Mouse (Mus musculus) heart, postnatal 0 days (tissue): ENCODE measurements around the gene Chst14. TPM values are rescaled to one million over a fixed set of nuclear protein-coding genes. Genes with fewer than 3 reads are reported as not detected.

Experiments used
- ATAC-seq: fragments of 200-750 bp; cut with Nextera tagmentation; 2 replicates; pipeline ENCODE4 v1.8.0; 2017; ENCODE audit warnings: low read depth, moderate number of reproducible peaks, moderate library complexity; ENCODE audit not compliant: insufficient read depth
- DNase-seq: peaks from one replicate; pipeline ENCODE4 v3.0.0-alpha.2; 2016; ENCODE audit warnings: low spot score
- H3K27ac ChIP-seq: fragments of 300-500 bp; sonication (generic); 2 replicates; pipeline ENCODE4 v1.5.1; 2014; ENCODE audit warnings: low read depth, mild to moderate bottlenecking
- H3K27me3 ChIP-seq: fragments of 300-500 bp; sonication (generic); 2 replicates; pipeline ENCODE4 v1.6.1; 2014; ENCODE audit warnings: low read length, mixed read lengths; ENCODE audit not compliant: control insufficient read depth, insufficient read depth
- H3K36me3 ChIP-seq: fragments of 300-500 bp; sonication (generic); replicated peaks from 2 replicates; pipeline ENCODE4 v1.6.1; 2014; ENCODE audit warnings: low read length, mixed read lengths; ENCODE audit not compliant: control insufficient read depth, insufficient read depth
- H3K4me1 ChIP-seq: fragments of 300-500 bp; sonication (generic); 2 replicates; pipeline ENCODE4 v1.6.1; 2014; ENCODE audit warnings: antibody characterized with exemption; ENCODE audit not compliant: control insufficient read depth, insufficient read depth
- H3K4me2 ChIP-seq: fragments of 300-500 bp; sonication (generic); 2 replicates; pipeline ENCODE4 v1.6.1; 2014; ENCODE audit warnings: low read depth, mild to moderate bottlenecking, low read length, moderate library complexity
- H3K4me3 ChIP-seq: fragments of 300-500 bp; sonication (generic); 2 replicates; pipeline ENCODE4 v1.5.1; 2014; ENCODE audit warnings: low read depth, low read length
- H3K9ac ChIP-seq: fragments of 300-500 bp; sonication (generic); replicated peaks from 2 replicates; pipeline ENCODE4 v1.6.1; 2014; ENCODE audit warnings: low read depth, low read length, mixed read lengths
- H3K9me3 ChIP-seq: fragments of 300-500 bp; sonication (generic); replicated peaks from 2 replicates; pipeline ENCODE4 v1.6.1; 2016; ENCODE audit warnings: low read length; ENCODE audit not compliant: control insufficient read depth
- CTCF ChIP-seq: IDR thresholded peaks from 2 replicates; pipeline ENCODE4 v1.5.1; 2016; ENCODE audit warnings: antibody characterized with exemption, control low read depth, low read depth
- EP300 ChIP-seq: IDR thresholded peaks from 2 replicates; pipeline ENCODE4 v1.6.1; 2016; ENCODE audit warnings: antibody characterized with exemption, low read depth
- WGBS: fragments of 180-500 bp; shearing (Covaris S2); extraction: QIAGEN DNeasy Blood & Tissue Kit; methylation state at CpG from one replicate; pipeline ENCODE4 v1.1.7; 2014; 5-methylcytosine and 5-hydroxymethylcytosine counted together
- polyA plus RNA-seq: library from polyadenylated mRNA; unstranded; fragments of >200 nt; fragmentation: Nextera tagmentation; extraction: Ambion mirVana; gene quantifications from 2 replicates; pipeline ENCODE4 v1.2.1, GENCODE M21; 2015
- total RNA-seq: library from RNA; depleted of rRNA; stranded (reverse); fragments of >200 nt; gene quantifications from 2 replicates; pipeline ENCODE4 v1.2.3, GENCODE M21; 2014; ENCODE audit warnings: low replicate concordance

Gene Chst14
- total and polyA plus RNA-seq, 2 experiments from 2014 or later, result 10.8 to 12.8 TPM

GRCm38 (mm10) chr2:118887845-118888548 is 38.3 kb upstream of the Chst14 start:
- peak; percentile 32 for DNase-seq
- H3K9ac ChIP-seq, result no peak overlapping the region; the same call in 1 of the 2 replicates

GRCm38 (mm10) chr2:118891173-118891572 is 35.1 kb upstream of the Chst14 start:
- H3K27me3 ChIP-seq, result peaks cover 39% of the 10 kb centered on the region
- 75% methylated on average over 4 of the region's 4 CpGs for WGBS
- H3K27ac ChIP-seq, result no peak overlapping the region
- no peak overlapping the region for H3K4me3 ChIP-seq
- H3K4me2 ChIP-seq, result no peak overlapping the region
- ATAC-seq, result no peak
- H3K9me3 ChIP-seq, result no peaks in the 10 kb centered on the region
- H3K36me3 ChIP-seq, result no peaks in the 10 kb centered on the region
- peaks cover 5% of the 10 kb centered on the region; the same call in 1 of the 2 replicates for H3K4me1 ChIP-seq
- no peak for DNase-seq
- no peak for TF ChIP-seq CTCF
- TF ChIP-seq EP300, result no peak
- H3K9ac ChIP-seq, result no peak overlapping the region

More at GRCm38 (mm10) chr2:118887845-118888548, 38.3 kb upstream of the Chst14 start:
- no peak for TF ChIP-seq CTCF
- TF ChIP-seq EP300, result no peak
- H3K27me3 ChIP-seq, result peaks cover 29% of the 10 kb centered on the region; the same call in 1 of the 2 replicates
- H3K4me1 ChIP-seq, result peaks cover 6% of the 10 kb centered on the region; the same call in 1 of the 2 replicates
- WGBS, result 18% methylated on average over 14 of the region's 14 CpGs
- H3K9me3 ChIP-seq, result no peaks in the 10 kb centered on the region
- peak; percentile 35 for ATAC-seq
- no peak overlapping the region for H3K27ac ChIP-seq
- no peak overlapping the region for H3K4me3 ChIP-seq
- no peaks in the 10 kb centered on the region for H3K36me3 ChIP-seq
- H3K4me2 ChIP-seq, result peak overlapping the region; percentile 30

GRCm38 (mm10) chr2:118895990-118896913 is 30.0 kb upstream of the Chst14 start:
- H3K36me3 ChIP-seq, result no peaks in the 10 kb centered on the region
- DNase-seq, result peak; percentile 11
- peak overlapping the region; percentile 60 for H3K4me3 ChIP-seq
- ATAC-seq, result no peak
- H3K9ac ChIP-seq, result peak overlapping the region; percentile 15; the same call in 1 of the 2 replicates
- H3K4me2 ChIP-seq, result peak overlapping the region; percentile 92
- peaks cover 17% of the 10 kb centered on the region for H3K4me1 ChIP-seq
- no peak overlapping the region for H3K27ac ChIP-seq
- peaks cover 71% of the 10 kb centered on the region for H3K27me3 ChIP-seq
- no peaks in the 10 kb centered on the region for H3K9me3 ChIP-seq
- TF ChIP-seq EP300, result no peak
- TF ChIP-seq CTCF, result no peak
- WGBS, result 2% methylated on average over 38 of the region's 38 CpGs

GRCm38 (mm10) chr2:118896914-118897291 is 29.4 kb upstream of the Chst14 start:
- Histone ChIP-seq H3K27ac (no peak overlapping the region), H3K4me2 (peak overlapping the region; percentile 92), H3K9ac (peak overlapping the region; percentile 15; the same call in 1 of the 2 replicates), H3K9me3 (no peaks in the 10 kb centered on the region), H3K36me3 (no peaks in the 10 kb centered on the region), H3K27me3 (peaks cover 71% of the 10 kb centered on the region), H3K4me3 (peak overlapping the region; percentile 60), H3K4me1 (peaks cover 17% of the 10 kb centered on the region)
- DNase-seq (no peak), ATAC-seq (no peak)
- TF ChIP-seq CTCF (no peak), EP300 (no peak)
- WGBS, result 1% methylated on average over 13 of the region's 13 CpGs

GRCm38 (mm10) chr2:118897392-118897791 is 28.9 kb upstream of the Chst14 start:
- no peak overlapping the region for H3K27ac ChIP-seq
- WGBS, result 8% methylated on average over 7 of the region's 7 CpGs

More at GRCm38 (mm10) chr2:118897392-118897791, 28.9 kb upstream of the Chst14 start:
- Histone ChIP-seq H3K4me3 (peak overlapping the region; percentile 60; the same call in 1 of the 2 replicates), H3K4me1 (peaks cover 17% of the 10 kb centered on the region), H3K9ac (no peak overlapping the region), H3K27me3 (peaks cover 71% of the 10 kb centered on the region), H3K4me2 (peak overlapping the region; percentile 92), H3K36me3 (no peaks in the 10 kb centered on the region), H3K9me3 (no peaks in the 10 kb centered on the region)
- TF ChIP-seq EP300, result no peak
- no peak for TF ChIP-seq CTCF
- ATAC-seq (no peak), DNase-seq (no peak)
